Mouse (Mus musculus) limb, embryonic 12.5 days (tissue): ENCODE measurements around the gene Ugcg. TPM values are rescaled to one million over a fixed set of nuclear protein-coding genes. Genes with fewer than 3 reads are reported as not detected.

ENCODE experiments used
- ATAC-seq: fragments of 200-750 bp; cut with Nextera tagmentation; 2 replicates; pipeline ENCODE4 v1.8.0; 2017; ENCODE audit warnings: low read depth, moderate TSS enrichment; ENCODE audit not compliant: insufficient number of reproducible peaks, insufficient read depth, low FRiP score, low TSS enrichment
- H3K27ac ChIP-seq: fragments of 300-500 bp; sonication (generic); 2 replicates; pipeline ENCODE4 v1.5.1; 2016; ENCODE audit warnings: mild to moderate bottlenecking, moderate library complexity
- H3K27me3 ChIP-seq: fragments of 300-500 bp; sonication (generic); 2 replicates; pipeline ENCODE4 v1.6.1; 2016; ENCODE audit warnings: mild to moderate bottlenecking, moderate library complexity
- H3K36me3 ChIP-seq: fragments of 300-500 bp; sonication (generic); 2 replicates; pipeline ENCODE4 v1.6.1; 2016; ENCODE audit warnings: mild to moderate bottlenecking, moderate library complexity
- H3K4me1 ChIP-seq: fragments of 300-500 bp; sonication (generic); replicated peaks from 2 replicates; pipeline ENCODE4 v1.6.1; 2016
- H3K4me2 ChIP-seq: fragments of 300-500 bp; sonication (generic); 2 replicates; pipeline ENCODE4 v1.6.1; 2016; ENCODE audit warnings: mild to moderate bottlenecking, moderate library complexity
- H3K4me3 ChIP-seq: fragments of 300-500 bp; sonication (generic); replicated peaks from 2 replicates; pipeline ENCODE4 v1.5.1; 2016; ENCODE audit warnings: mild to moderate bottlenecking
- H3K9ac ChIP-seq: fragments of 300-500 bp; sonication (generic); replicated peaks from 2 replicates; pipeline ENCODE4 v1.6.1; 2016; ENCODE audit warnings: mild to moderate bottlenecking, moderate library complexity
- H3K9me3 ChIP-seq: fragments of 300-500 bp; sonication (generic); 2 replicates; pipeline ENCODE4 v1.6.1; 2016; ENCODE audit warnings: mild to moderate bottlenecking, moderate library complexity
- WGBS: fragments of 180-500 bp; shearing (Covaris S2); methylation state at CpG from one replicate; pipeline ENCODE4 v1.1.7; 2016; 5-methylcytosine and 5-hydroxymethylcytosine counted together
- polyA plus RNA-seq: library from polyadenylated mRNA; unstranded; fragments of >200 nt; fragmentation: Nextera tagmentation; extraction: Ambion mirVana; gene quantifications from 2 replicates; pipeline ENCODE4 v1.2.1, GENCODE M21; 2016

The Ugcg gene
- polyA plus RNA-seq, 1 experiment from 2014 or later, result 15.1 TPM

GRCm38 (mm10) chr4:59190650-59191424 lies 1.8 kb downstream of the Ugcg start:
- Histone ChIP-seq H3K9ac (no peak overlapping the region), H3K4me1 (peaks cover 17% of the 10 kb centered on the region), H3K27me3 (no peaks in the 10 kb centered on the region), H3K27ac (no peak overlapping the region), H3K4me3 (peak overlapping the region; percentile 93), H3K36me3 (no peaks in the 10 kb centered on the region), H3K9me3 (no peaks in the 10 kb centered on the region), H3K4me2 (peak overlapping the region; percentile 73)
- no peak for ATAC-seq
- 43% methylated on average over 7 of the region's 7 CpGs for WGBS

GRCm38 (mm10) chr4:59194731-59195496 lies 5.9 kb downstream of the Ugcg start:
- Histone ChIP-seq H3K36me3 (no peaks in the 10 kb centered on the region), H3K4me3 (no peak overlapping the region), H3K27me3 (no peaks in the 10 kb centered on the region), H3K4me1 (peaks cover 50% of the 10 kb centered on the region), H3K9me3 (no peaks in the 10 kb centered on the region), H3K4me2 (no peak overlapping the region), H3K27ac (no peak overlapping the region), H3K9ac (no peak overlapping the region)
- 91% methylated on average over 13 of the region's 13 CpGs for WGBS
- no peak for ATAC-seq

GRCm38 (mm10) chr4:59196346-59197077 lies 7.5 kb downstream of the Ugcg start:
- Histone ChIP-seq H3K4me2 (peak overlapping the region; percentile 40), H3K27ac (peak overlapping the region; percentile 89), H3K27me3 (no peaks in the 10 kb centered on the region), H3K4me3 (0 out of 2 replicates have a peak overlapping the region, but pooled peaks have one; percentile 13), H3K36me3 (no peaks in the 10 kb centered on the region), H3K4me1 (peaks cover 54% of the 10 kb centered on the region), H3K9ac (no peak overlapping the region), H3K9me3 (no peaks in the 10 kb centered on the region)
- WGBS, result 15% methylated on average over 12 of the region's 12 CpGs
- peak; percentile 21; the same call in 1 of the 2 replicates for ATAC-seq

GRCm38 (mm10) chr4:59197078-59197424 lies 8.0 kb downstream of the Ugcg start:
- peak; percentile 50; the same call in 1 of the 2 replicates for ATAC-seq
- Histone ChIP-seq H3K9ac (0 out of 2 replicates have a peak overlapping the region, but pooled peaks have one; percentile 8), H3K27ac (peak overlapping the region; percentile 89), H3K4me3 (0 out of 2 replicates have a peak overlapping the region, but pooled peaks have one; percentile 13), H3K36me3 (no peaks in the 10 kb centered on the region), H3K9me3 (no peaks in the 10 kb centered on the region), H3K4me1 (peaks cover 59% of the 10 kb centered on the region), H3K4me2 (peak overlapping the region; percentile 40), H3K27me3 (no peaks in the 10 kb centered on the region)
- WGBS, result 17% methylated on average over 6 of the region's 6 CpGs

GRCm38 (mm10) chr4:59197462-59197861 lies 8.4 kb downstream of the Ugcg start:
- Histone ChIP-seq H3K27me3 (no peaks in the 10 kb centered on the region), H3K4me3 (no peak overlapping the region), H3K4me2 (peak overlapping the region; percentile 40), H3K9ac (0 out of 2 replicates have a peak overlapping the region, but pooled peaks have one; percentile 8), H3K36me3 (no peaks in the 10 kb centered on the region), H3K4me1 (peaks cover 61% of the 10 kb centered on the region), H3K9me3 (no peaks in the 10 kb centered on the region), H3K27ac (peak overlapping the region; percentile 89)
- 68% methylated on average over 3 of the region's 3 CpGs for WGBS
- peak; percentile 60; the same call in 1 of the 2 replicates for ATAC-seq

- Histone ChIP-seq H3K27me3 (no peaks in the 10 kb centered on the region), H3K9ac (no peak overlapping the region), H3K9me3 (no peaks in the 10 kb centered on the region), H3K27ac (no peak overlapping the region), H3K36me3 (no peaks in the 10 kb centered on the region), H3K4me1 (peaks cover 56% of the 10 kb centered on the region), H3K4me3 (no peak overlapping the region), H3K4me2 (no peak overlapping the region)
- ATAC-seq, result peak; percentile 13; the same call in 1 of the 2 replicates
- 35% methylated on average over 8 of the region's 8 CpGs for WGBS
Observed at GRCm38 (mm10) chr4:59199341-59199740, 10.3 kb downstream of the Ugcg start.

- Histone ChIP-seq H3K4me3 (no peak overlapping the region), H3K9ac (no peak overlapping the region), H3K27me3 (no peaks in the 10 kb centered on the region), H3K4me1 (peaks cover 55% of the 10 kb centered on the region), H3K27ac (no peak overlapping the region), H3K9me3 (no peaks in the 10 kb centered on the region), H3K4me2 (no peak overlapping the region), H3K36me3 (no peaks in the 10 kb centered on the region)
- 35% methylated on average over 8 of the region's 8 CpGs for WGBS
- no peak for ATAC-seq
Observed at GRCm38 (mm10) chr4:59199805-59200204, 10.7 kb downstream of the Ugcg start.

- H3K4me3 ChIP-seq, result no peak overlapping the region
- H3K9ac ChIP-seq, result no peak overlapping the region
- no peaks in the 10 kb centered on the region for H3K36me3 ChIP-seq
- no peaks in the 10 kb centered on the region for H3K9me3 ChIP-seq
- no peak overlapping the region for H3K27ac ChIP-seq
- no peak for ATAC-seq
- H3K4me1 ChIP-seq, result peaks cover 55% of the 10 kb centered on the region
- H3K4me2 ChIP-seq, result no peak overlapping the region
- no peaks in the 10 kb centered on the region for H3K27me3 ChIP-seq
- WGBS, result 73% methylated on average over 3 of the region's 3 CpGs
Observed at GRCm38 (mm10) chr4:59200636-59201035, 11.6 kb downstream of the Ugcg start.

- Histone ChIP-seq H3K4me2 (no peak overlapping the region), H3K27ac (no peak overlapping the region), H3K9me3 (no peaks in the 10 kb centered on the region), H3K4me3 (no peak overlapping the region), H3K27me3 (no peaks in the 10 kb centered on the region), H3K36me3 (peaks cover 16% of the 10 kb centered on the region), H3K4me1 (peaks cover 28% of the 10 kb centered on the region), H3K9ac (no peak overlapping the region)
- ATAC-seq, result no peak
- 83% methylated on average over 4 of the region's 4 CpGs for WGBS
Observed at GRCm38 (mm10) chr4:59204616-59205015, 15.6 kb downstream of the Ugcg start.

- no peak for ATAC-seq
- no peak overlapping the region for H3K4me3 ChIP-seq
- H3K27me3 ChIP-seq, result no peaks in the 10 kb centered on the region
- no peak overlapping the region for H3K27ac ChIP-seq
- no peaks in the 10 kb centered on the region for H3K9me3 ChIP-seq
- peaks cover 21% of the 10 kb centered on the region for H3K4me1 ChIP-seq
- H3K36me3 ChIP-seq, result peaks cover 23% of the 10 kb centered on the region
- no peak overlapping the region for H3K9ac ChIP-seq
- 28% methylated on average over 2 of the region's 2 CpGs for WGBS
- H3K4me2 ChIP-seq, result no peak overlapping the region
Observed at GRCm38 (mm10) chr4:59205758-59206340, 16.8 kb downstream of the Ugcg start.
